Mouse (Mus musculus): ENCODE results near the gene Has3.

Gene Has3

DNA sequence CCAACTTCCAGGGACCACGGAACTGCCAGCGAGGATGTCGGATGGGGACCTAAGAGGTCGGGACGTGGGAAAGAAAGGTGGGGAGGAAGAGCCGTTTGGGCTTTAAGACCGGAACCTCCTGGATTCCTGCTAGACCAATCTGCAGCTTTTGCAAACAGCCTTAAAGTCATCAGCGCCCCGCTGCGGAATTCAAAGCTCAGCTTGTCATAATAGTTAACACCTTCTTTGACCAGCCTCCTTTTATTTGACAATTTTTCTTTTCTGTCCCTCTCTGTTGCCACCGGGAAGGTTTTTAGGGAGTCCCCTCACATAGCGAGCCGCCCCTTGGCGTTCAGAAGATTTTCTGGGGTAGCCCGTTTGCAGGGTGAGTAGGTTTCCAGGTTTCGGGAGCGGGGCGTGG is at the start of gene Has3:
Gene Has3, plus strand, starts transcription at position 192 of the 400 bp plus-strand sequence.
- no peak for TF ChIP-seq GATA4 (IDR thresholded peaks at IDR 0.05; ENCODE audit: insufficient replicate concordance, low read length)

DNA sequence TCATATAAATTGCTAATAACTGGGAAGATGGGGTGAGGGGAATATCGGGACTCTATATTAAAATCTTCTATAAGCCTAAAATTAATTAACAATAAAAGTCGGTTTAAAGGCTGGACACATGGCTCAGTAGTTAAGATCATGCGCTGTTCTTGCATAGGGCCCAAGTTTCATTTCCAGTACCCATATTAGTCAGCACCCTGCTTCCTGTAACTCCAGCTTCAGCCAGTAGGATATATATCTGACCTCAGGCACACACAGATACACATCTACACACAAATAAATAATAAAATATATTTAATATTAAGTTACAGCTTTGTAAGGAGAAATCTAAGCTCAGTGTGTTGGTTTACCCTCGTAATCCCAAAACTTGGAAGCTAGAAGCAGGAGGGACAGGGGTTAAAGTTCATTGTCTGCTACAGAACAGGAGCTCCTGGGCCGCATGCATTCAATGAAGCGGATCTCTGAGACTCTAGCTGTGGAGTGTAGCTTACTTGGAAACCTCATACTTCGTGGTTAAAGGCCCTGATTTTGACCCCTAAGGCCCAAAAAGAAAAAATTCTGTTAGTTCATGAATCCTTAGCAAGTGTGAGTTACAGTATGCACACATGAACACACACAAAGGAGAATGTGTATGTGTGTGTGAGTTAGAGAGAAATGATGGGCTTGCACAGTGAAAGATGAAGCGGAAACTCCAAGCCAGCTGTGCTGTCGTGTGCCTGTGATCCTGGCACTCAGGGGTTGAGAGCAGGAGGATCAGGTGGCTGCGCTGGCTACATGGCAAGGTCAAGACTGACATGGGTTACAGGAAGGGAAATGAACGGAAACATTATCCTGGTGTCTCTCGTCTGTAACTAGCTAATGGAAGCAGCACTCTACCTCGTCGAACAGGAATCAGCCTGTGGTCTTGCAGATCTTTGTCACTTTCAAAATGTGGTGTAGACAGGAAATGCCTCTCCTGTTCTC is 49.2 kb upstream of the Has3 start:
- TF ChIP-seq GATA4 (IDR thresholded peaks at IDR 0.05; ENCODE audit: insufficient replicate concordance, low read length): no peak

DNA sequence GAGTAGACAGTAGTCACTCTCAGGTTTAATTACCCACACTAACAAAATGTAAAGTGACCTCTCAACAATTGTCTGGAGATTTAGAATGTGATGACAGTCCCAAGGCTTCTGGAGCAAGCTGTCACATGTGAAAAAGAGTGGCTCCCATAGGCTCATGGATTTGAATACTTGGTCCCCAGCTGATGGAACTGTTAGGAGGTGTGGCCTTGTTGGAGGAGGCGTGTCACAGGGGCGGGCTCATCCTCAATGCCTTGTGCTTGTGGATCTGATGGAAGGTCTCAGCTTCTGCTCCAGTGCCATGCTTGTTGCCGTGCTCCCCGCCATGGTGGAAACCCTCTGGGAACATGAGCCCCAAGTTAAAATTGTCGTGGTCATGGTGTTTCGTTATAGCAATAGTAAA is 41.1 kb upstream of the Has3 start:
- no peak for TF ChIP-seq GATA4 (IDR thresholded peaks at IDR 0.05; ENCODE audit: insufficient replicate concordance, low read length)

DNA sequence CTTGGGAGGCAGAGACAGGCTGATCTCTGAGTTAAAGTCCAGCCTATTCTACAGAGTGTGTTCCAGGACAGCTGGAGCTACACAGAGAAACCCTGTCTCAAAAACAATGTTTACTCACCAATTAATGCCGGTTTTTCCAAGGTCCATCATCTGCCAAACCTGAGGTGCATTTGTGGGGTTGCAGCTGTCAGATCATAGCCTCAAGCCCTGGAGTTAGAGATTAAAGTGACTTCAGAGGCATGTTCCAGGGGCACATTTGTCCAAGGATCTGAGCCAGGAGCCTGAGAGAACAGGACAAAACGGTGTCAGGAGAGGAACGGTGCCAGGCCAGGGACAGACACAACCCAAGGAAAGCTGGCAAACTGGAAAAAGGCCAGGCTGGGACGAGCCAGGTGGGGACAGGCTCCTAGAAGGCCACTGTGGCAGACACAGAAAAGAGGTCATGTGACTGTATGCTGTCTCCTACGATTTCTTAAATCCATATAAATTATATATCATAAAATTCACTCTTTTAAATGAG is 40.5 kb upstream of the Has3 start:
- no peak for TF ChIP-seq GATA4 (IDR thresholded peaks at IDR 0.05; ENCODE audit: insufficient replicate concordance, low read length)

DNA sequence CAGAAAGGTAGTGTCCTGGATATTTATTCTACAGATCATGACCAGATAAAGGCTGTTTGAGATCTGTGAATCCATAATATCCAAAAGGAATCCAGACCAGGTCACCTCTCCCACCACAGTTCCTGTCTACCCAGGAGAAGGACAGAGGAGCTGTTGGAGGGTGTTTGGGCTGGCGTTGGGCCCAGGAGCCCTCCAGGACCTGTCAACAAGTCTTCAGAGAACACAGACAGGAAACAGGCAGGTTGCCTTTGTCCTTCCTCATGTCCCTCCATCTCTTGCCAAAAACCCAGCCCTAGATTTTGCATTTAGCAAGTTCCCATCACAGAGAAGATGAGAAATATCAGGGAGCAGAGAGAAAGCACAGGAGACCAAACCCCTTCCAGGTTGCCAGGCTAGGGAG is 35.1 kb upstream of the Has3 start:
- no peak for TF ChIP-seq GATA4 (IDR thresholded peaks at IDR 0.05; ENCODE audit: insufficient replicate concordance, low read length)

DNA sequence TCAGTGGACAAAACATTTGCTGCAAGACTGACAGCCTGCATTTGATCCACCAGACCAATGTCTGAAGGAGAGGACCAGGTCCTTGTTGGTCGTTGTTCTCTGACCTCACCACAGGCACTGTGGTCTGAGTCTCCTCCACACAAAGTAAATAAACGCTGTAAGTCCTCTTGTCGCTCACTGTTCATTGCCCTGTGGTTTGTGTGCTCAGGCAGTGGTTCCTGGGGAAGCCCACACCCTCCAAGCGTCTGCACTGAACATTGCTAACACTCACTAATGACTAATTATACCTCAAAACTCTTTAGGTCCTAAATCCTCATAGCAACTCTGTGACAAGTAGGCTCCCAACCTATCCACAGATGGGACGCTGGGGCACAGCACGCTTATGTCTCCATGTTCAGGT is 33.5 kb upstream of the Has3 start:
- TF ChIP-seq GATA4 (IDR thresholded peaks at IDR 0.05; ENCODE audit: insufficient replicate concordance, low read length): no peak

DNA sequence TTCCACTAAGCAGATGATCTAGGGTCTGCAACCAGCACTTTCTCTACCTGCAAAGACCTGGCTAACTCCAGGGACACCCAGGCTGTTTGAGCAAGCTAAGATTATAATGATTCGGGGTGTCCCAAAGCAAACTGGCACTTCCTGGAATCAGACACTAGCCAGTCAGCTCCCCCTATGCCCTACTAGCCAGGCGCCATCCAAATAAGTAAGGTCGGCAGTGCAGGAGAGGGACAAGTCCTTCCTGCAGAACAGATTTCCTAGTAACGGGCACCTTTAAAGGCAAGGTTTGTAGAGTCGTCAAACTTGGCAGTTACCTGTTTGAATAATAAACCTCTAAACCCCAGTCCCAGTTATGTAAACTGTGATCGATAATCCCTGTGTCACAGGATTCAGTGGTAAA is 31.2 kb upstream of the Has3 start:
- no peak for TF ChIP-seq GATA4 (IDR thresholded peaks at IDR 0.05; ENCODE audit: insufficient replicate concordance, low read length)

DNA sequence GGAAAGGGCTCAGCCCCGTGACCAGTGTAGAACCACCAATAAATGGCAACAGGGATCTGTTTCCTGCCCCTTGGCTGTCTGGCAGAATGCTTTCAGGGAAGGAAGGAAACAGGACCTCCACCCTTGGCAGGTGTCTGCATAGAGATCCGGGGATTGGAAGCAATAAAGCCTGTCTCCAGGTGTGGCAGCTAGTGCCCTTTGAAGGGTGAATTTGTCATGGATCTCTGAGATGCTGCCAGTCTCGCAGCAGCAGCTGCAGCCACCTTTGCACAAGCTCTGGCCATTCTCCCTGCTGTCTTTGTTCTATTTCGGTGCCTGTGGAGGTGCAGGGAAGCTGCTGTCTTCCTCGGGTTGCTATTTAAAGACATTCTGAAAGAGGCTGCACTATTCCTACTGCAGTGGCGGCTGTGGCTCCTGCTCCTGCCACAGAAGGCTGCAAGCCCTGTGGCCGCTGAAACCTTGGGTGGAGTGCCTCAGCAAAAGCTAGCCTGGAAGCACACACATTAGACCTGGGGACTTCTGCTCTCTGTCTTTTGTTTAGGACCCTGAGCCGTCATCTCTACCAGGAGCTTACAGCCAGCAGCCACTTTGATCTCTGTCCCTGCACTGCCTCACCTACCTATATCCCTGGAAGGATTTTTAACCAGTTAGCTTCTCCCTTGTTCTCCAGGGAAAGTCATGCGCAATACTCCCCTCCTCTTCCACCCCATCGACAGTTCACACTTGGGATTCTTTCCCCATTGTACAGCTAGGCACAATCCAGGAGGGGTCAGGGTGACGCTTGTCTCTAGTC is 30.6 kb upstream of the Has3 start:
- TF ChIP-seq GATA4 (IDR thresholded peaks at IDR 0.05; ENCODE audit: insufficient replicate concordance, low read length): no peak

DNA sequence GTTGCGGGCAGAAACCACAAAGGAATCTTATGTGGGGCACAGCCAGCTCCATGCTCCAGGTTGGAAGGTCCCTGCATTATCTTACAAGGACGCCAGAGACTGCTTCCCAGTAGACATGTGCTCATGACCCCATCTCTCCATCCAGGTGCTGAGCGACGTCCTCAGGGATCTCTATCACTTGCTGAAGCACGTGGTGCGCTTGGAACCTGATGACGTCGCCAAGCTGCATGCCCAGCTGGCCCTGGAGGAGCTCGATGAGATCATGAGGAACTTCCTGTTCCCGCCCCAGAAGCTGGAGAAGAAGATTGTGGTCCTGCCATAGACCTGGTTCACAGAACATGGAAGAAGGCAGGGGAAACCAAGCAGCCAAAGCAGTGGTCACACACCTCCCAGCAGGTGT is 20.0 kb upstream of the Has3 start:
- TF ChIP-seq GATA4 (IDR thresholded peaks at IDR 0.05; ENCODE audit: insufficient replicate concordance, low read length): no peak

DNA sequence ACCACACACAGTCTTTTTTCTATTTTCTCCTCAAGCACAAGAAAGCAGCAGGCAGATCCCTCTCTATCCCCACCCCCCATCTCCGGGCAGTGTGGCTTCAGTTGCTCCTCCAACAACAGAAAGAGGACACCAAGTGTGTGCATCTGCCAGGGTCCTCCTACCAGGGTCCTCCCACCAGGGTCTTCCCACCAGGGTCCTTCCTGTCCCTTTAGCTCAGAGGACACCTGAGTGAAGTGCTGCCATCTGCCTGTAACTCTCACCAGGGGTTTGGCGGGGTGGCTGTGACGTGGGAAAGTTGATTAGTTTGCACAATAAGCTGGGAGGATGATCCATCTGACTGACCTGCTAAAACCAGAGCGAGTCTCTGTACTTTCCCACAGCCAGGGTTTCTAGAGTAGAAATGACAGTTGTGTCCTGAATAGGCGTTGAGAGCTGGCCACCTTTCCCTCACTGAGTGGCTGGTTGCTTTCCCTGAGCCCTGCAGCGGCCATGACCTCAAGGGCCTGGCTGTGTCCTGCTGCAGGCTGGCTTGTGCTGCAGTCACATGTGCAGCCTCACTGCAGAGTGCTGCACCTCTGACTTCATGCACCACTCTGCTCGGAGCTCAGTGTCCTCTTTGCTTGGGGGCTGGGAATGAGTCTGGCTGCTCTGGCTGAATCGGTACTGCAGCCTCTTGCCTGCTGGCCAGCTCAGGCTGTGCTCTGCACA is 15.4 kb upstream of the Has3 start:
- TF ChIP-seq GATA4 (IDR thresholded peaks at IDR 0.05; ENCODE audit: insufficient replicate concordance, low read length): no peak

DNA sequence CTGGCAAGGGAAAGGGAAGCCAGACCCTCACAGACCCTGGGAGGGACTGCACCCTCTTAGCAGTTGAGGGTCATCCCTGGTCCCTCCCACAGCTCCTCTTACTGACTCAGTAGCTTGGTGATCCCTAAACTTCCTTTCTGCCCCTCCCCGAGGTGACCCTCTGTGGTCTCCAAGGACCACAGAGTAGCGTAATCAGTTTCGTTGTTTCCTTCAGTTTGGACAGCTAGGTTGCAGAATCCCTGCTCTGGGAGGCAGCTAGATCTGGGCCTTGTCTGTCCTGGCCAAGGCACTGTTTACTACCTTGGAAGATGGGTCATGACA is 14.8 kb upstream of the Has3 start:
- no peak for TF ChIP-seq GATA4 (IDR thresholded peaks at IDR 0.05; ENCODE audit: insufficient replicate concordance, low read length)

DNA sequence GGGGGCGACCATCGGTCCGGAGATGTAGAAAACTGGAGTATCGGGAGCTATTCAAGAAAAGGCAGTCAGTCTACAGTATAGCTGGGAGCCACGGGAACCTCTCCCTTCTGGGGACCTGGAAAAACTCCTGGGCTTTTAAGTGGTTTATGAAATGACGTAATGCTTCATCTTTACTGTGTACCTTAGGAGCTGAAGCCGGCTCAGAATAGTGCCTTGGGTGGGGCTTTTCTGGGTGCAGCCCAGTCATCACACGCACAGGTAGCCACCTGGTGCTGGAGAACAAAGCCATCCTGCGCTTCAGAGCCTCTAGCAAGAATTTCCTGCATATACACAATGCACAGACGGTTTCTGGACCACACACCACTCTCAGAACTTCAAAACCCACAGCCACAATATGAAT is 7.2 kb upstream of the Has3 start:
- TF ChIP-seq GATA4 (IDR thresholded peaks at IDR 0.05; ENCODE audit: insufficient replicate concordance, low read length): no peak

DNA sequence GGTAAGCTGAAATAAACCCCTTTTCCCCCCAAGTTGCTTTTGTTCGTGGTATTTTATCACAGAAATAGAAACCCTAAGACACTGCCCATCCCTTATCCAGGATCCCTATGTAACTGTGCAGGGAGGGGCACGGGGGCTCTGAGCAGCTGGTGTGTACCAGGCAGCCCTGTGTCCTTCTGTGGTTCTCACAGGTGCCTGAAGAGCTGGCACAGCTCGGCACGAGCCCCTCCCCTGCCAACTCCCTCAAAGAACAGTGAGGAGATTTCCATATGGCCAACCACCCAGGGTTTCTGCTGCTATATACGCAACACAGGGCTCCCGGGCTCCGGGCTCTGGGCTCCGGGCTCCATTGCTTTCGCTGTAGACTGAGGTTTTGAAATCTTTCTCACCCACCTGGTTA is 4.7 kb upstream of the Has3 start:
- TF ChIP-seq GATA4 (IDR thresholded peaks at IDR 0.05; ENCODE audit: insufficient replicate concordance, low read length): no peak

DNA sequence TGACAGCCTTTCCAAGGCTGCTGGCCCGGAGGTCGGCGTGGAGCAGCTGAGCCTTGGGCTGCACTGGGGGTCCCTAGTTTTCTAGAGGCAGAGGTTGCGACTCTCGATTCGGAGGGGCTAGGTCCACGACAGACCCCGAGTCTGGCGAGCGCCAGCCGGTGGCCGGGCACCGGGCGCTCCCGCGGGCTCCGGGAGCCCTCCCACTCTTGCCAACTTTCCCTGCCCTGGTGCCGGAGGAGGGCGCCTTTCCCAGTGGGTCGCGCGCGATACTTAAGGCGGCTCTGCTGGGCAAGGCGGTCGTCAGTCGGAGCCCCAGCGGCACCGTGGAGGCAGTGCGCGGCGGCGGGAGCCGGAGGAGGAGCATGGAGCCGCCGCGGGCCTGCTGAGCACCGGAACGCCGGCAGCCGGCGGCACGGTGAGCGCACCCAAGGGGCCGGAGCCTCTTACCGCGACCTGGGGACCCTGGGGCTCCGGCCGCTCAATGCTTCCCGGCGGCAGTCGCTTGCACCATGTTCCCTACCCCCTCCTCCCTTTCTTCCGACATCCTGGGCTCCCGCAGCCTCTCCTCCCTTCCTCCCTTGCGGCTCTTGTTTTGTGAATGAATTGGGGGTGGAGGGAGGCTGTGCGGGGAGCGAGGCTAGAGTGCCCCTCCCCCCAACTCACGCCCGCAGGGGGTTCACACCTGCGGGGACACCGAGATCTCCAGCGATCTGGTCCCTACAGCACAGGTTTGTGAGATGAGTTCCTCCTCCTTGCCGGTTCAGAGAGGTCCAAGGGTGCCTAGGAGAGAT is 690 bp downstream of the Has3 start:
- TF ChIP-seq GATA4 (IDR thresholded peaks at IDR 0.05; ENCODE audit: insufficient replicate concordance, low read length): no peak

Data from liver, adult (tissue).